Mouse (Mus musculus): Measurements from ENCODE around the gene Cd38.

Gene Cd38

GRCm38 (mm10) chr5:43868253-43868652 is at the start of gene Cd38:
Cd38 (plus strand) TSS chr5:43868553.
- in situ Hi-C loops (cut with MboI, MseI), result no loop called here

- in situ Hi-C loops (cut with MboI, MseI), result loop anchor here in 1 of 2 experiments (25.0 kb wide), 1 partner anchor 581 kb away; the partner anchor contains the start of gene Cpeb2
Observed at GRCm38 (mm10) chr5:43818695-43819094, 49.7 kb upstream of the Cd38 start, which contains the start of gene Bst1. Bst1 (plus strand) TSS chr5:43818885.

GRCm38 (mm10) chr5:43820785-43821184 is 47.6 kb upstream of the Cd38 start:
- in situ Hi-C loops (cut with MboI, MseI), result loop anchor here in 1 of 2 experiments (25.0 kb wide), 1 partner anchor 583 kb away; the partner anchor contains the start of gene Cpeb2

- in situ Hi-C loops (cut with MboI, MseI), result loop anchor here in 1 of 2 experiments (25.0 kb wide), 1 partner anchor 584 kb away; the partner anchor contains the start of gene Cpeb2
Observed at GRCm38 (mm10) chr5:43821538-43821937, 46.8 kb upstream of the Cd38 start, which contains the start of gene Fbxl5. Fbxl5 (minus strand) TSS chr5:43821638.

- in situ Hi-C loops (cut with MboI, MseI), result loop anchor here in 1 of 2 experiments (25.0 kb wide), 1 partner anchor 585 kb away; the partner anchor contains the start of gene Cpeb2
Observed at GRCm38 (mm10) chr5:43822199-43822598, 46.2 kb upstream of the Cd38 start.

GRCm38 (mm10) chr5:43822824-43823223 is 45.5 kb upstream of the Cd38 start:
- in situ Hi-C loops (cut with MboI, MseI), result loop anchor here in 1 of 2 experiments (25.0 kb wide), 1 partner anchor 586 kb away; the partner anchor contains the start of gene Cpeb2

GRCm38 (mm10) chr5:43824580-43824979 is 43.8 kb upstream of the Cd38 start:
- in situ Hi-C loops (cut with MboI, MseI), result loop anchor here in 1 of 2 experiments (25.0 kb wide), 1 partner anchor 587 kb away; the partner anchor contains the start of gene Cpeb2

GRCm38 (mm10) chr5:43826883-43827282 is 41.5 kb upstream of the Cd38 start:
- in situ Hi-C loops (cut with MboI, MseI), result no loop called here

GRCm38 (mm10) chr5:43827366-43827765 is 41.0 kb upstream of the Cd38 start:
- in situ Hi-C loops (cut with MboI, MseI), result no loop called here

- in situ Hi-C loops (cut with MboI, MseI), result loop anchor here (5.0 kb wide), 2 partner anchors 51 to 156 kb away; no protein-coding TSS in a partner anchor
Observed at GRCm38 (mm10) chr5:43836590-43836989, 31.8 kb upstream of the Cd38 start.

- in situ Hi-C loops (cut with MboI, MseI), result loop anchor here (5.0 kb wide), 2 partner anchors 50 to 155 kb away; no protein-coding TSS in a partner anchor
Observed at GRCm38 (mm10) chr5:43837372-43837771, 31.0 kb upstream of the Cd38 start.

GRCm38 (mm10) chr5:43841144-43842010 is 27.0 kb upstream of the Cd38 start:
- in situ Hi-C loops (cut with MboI, MseI), result no loop called here

GRCm38 (mm10) chr5:43842011-43842285 is 26.4 kb upstream of the Cd38 start:
- in situ Hi-C loops (cut with MboI, MseI), result no loop called here

GRCm38 (mm10) chr5:43842576-43843155 is 25.7 kb upstream of the Cd38 start:
- in situ Hi-C loops (cut with MboI, MseI), result no loop called here

GRCm38 (mm10) chr5:43845083-43845482 is 23.3 kb upstream of the Cd38 start:
- in situ Hi-C loops (cut with MboI, MseI), result no loop called here

GRCm38 (mm10) chr5:43845646-43846045 is 22.7 kb upstream of the Cd38 start:
- in situ Hi-C loops (cut with MboI, MseI), result no loop called here

GRCm38 (mm10) chr5:43846227-43846626 is 22.1 kb upstream of the Cd38 start:
- in situ Hi-C loops (cut with MboI, MseI), result no loop called here

- in situ Hi-C loops (cut with MboI, MseI), result no loop called here
Observed at GRCm38 (mm10) chr5:43847555-43847954, 20.8 kb upstream of the Cd38 start.

- in situ Hi-C loops (cut with MboI, MseI), result no loop called here
Observed at GRCm38 (mm10) chr5:43848275-43848674, 20.1 kb upstream of the Cd38 start.

- in situ Hi-C loops (cut with MboI, MseI), result no loop called here
Observed at GRCm38 (mm10) chr5:43853096-43853867, 15.1 kb upstream of the Cd38 start.

- in situ Hi-C loops (cut with MboI, MseI), result no loop called here
Observed at GRCm38 (mm10) chr5:43853868-43854488, 14.4 kb upstream of the Cd38 start.
